Mouse (Mus musculus): Measurements from ENCODE around the gene Asb16.

Asb16 gene

DNA sequence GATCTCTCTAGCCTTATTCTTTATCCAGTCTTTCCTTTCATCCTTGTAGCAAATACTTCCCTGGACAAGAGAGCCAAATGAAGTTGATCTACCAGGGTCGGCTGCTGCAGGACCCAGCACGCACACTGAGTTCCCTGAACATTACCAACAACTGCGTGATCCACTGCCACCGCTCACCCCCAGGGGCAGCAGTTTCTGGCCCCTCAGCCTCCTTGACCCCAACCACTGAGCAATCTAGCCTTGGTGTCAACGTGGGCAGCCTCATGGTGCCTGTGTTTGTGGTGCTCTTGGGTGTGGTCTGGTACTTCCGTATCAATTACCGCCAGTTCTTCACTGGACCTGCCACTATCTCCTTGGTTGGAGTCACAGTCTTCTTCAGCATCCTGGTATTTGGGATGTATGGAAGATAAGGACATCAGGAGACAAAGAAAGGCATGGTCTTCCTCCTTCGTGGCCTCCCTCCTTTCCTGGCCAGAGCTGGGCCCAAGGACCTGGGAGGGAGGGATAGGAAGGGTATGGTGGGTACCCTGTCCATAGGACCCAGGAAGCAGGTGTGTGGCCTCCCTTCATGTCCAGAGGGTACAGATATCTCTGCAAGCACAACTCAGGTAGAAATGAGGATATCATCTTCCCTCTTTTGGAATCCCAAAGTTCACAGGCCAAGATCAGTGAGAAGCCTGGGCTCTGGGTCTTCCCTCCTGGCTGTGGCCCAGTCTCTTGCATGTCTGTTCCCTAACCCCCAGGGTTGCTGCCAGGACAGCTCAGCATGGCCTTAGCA is 19.7 kb downstream of the Asb16 start:
- DNase-seq: no peak

DNA sequence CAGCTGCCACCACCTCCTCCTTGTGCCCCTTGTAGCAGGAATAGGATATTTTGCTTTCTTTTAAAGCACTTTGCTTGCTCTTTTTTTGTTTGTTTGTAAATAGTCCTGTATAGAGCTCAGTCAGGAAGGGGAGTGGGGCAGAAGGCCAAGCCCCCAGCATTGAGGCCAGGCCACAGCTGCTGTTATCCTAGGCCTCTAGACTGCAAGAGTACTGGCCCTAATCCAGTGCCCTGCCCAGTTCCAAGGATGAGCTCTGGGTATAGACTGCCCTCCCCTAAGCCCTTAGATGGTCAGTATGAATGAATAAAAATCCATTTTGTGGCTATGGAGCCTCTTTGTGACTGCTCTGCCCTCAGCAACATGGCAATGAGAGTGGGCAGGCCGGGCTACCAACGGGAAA is 20.4 kb downstream of the Asb16 start:
- no peak for DNase-seq

DNA sequence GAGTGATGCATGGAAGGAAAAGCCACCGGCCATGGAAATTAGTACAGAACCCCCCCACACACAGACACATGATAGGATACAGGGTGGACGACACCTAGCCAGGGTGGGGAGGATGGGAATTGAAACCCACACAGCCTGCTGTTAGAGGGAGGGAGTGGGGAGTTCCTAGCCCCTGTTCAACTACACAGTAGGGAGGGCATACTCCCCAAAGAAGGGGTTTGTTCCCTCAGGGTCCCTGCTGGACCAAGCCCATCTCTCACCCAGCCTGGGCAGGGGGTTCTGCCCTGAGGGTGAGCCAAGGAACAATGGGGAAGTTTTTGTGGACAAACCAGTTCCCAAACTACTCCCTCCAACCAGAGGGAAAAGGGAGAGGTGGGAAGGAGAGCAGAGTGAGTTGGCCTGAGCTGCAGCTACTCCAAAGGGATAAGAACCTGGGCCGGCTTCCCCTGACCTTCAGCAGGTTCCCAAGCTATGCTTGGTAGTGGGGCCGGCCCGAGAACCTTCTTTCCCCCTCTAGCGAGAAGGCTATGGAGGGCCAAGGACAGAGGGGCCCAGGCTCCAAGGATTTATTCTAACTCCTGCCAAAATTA is 21.1 kb downstream of the Asb16 start:
- DNase-seq: no peak

DNA sequence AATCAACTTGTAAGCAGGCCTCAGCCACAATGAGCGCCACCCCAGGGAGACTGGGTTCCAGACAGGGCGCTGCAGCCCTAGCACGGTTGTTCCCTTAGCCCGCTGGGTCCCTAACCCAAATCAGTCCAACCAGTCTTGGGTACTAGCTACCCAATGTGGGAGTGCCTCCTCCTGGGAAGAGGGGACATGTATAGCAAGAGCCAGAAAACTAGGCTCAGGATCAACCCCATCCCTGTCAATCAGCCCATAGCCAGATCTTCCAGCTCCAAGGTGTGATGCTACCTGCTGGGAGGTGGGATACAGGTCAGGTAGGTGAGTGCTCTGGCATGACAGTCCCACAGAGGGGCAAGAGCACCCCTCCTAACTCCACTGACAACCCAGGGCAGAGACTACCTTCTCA is 21.6 kb downstream of the Asb16 start:
- DNase-seq: no peak

DNA sequence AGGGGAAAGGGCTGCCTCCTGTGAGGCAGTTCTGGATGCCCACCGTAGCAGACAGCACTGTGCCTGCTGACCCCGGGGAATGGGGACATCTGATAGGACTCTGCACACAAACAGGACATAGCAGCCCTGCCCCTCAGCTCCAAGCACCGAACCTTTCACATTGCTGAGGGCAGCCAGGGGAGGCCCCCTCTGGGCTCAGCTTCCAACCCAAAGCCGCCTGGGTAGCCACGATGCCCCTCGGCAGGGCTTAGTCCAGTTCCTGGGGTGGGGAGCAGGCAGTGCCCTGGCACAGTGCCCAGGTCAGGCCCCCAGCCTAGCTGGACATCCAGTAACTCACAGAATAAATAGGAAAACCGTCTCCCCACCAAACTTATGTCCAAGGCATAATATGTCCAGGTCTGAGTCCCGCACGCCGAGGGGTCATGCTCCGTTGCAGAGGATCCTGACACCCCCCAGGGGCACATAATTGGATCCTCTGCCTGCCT is 22.6 kb downstream of the Asb16 start:
- no peak for DNase-seq

DNA sequence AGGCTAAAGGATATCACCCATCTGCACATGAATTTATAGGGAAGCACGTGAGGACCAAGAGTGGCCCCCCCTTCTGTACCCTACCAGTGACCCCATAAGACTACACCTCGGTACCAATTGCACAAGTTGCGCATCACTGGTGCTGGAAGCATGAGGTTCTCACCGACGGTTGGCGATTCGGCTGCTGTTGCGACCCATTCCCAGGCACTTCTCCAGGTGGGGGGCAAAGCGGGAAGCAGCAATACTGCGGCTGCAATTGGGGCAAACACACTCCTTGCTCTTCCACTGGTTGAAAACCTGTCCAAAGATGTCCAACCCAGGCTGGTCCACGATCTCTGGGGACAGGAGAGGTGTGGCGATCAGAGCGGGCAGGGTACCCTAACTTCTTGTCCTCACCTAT is 25.4 kb downstream of the Asb16 start:
- DNase-seq: no peak

DNA sequence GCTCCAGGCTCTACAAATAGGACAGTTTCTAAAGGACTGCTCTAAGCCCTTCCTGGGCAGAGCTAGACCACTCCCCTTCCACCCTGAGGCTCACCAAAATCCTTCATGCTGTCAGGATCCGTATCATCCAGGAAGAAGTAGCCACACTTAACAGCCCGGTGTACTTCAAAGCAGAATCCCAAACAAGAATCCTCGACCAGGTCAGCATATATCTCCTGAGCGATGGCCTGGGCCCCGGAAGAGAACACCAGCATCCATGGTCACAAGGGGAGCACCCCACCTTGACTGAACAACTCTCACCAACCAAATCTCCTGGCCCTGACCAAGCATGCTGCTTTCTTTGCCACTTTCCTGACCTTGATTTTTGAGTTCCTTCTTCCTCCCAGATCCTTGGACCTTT is 25.9 kb downstream of the Asb16 start:
- DNase-seq: no peak

DNA sequence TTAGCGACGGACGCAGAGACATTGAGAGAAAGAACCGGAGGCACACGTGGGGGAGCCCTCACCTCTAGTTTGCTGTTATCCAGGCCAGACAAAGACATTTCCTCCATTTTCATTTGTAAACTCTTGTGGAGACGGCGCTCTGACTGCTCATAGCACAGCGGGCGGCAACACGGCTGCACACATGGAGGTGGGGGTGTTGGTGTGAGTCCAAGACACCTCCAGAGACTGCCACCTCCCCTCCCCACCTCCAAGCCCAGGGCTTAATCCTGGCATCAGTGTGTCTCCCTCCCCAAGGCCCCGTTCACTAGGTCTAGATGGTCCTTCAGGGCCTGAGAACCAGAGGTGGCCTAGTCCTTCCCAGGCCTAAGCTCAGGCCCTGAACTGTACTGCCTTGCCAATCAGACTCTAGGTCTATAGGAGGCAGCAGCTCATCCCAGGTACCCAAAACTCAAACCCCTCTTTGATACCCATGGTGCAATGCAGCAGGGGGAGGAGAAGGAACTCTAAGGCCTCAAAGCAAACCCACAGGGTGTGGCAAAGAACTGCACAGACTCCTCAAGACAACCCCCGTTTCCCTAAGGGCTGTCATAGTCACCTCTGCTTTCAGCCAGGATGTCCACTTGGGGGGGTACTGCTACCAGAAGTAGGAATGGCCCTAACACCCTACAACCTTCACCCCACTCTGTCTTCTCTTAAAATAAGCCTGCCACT is 26.5 kb downstream of the Asb16 start:
- no peak for DNase-seq

DNA sequence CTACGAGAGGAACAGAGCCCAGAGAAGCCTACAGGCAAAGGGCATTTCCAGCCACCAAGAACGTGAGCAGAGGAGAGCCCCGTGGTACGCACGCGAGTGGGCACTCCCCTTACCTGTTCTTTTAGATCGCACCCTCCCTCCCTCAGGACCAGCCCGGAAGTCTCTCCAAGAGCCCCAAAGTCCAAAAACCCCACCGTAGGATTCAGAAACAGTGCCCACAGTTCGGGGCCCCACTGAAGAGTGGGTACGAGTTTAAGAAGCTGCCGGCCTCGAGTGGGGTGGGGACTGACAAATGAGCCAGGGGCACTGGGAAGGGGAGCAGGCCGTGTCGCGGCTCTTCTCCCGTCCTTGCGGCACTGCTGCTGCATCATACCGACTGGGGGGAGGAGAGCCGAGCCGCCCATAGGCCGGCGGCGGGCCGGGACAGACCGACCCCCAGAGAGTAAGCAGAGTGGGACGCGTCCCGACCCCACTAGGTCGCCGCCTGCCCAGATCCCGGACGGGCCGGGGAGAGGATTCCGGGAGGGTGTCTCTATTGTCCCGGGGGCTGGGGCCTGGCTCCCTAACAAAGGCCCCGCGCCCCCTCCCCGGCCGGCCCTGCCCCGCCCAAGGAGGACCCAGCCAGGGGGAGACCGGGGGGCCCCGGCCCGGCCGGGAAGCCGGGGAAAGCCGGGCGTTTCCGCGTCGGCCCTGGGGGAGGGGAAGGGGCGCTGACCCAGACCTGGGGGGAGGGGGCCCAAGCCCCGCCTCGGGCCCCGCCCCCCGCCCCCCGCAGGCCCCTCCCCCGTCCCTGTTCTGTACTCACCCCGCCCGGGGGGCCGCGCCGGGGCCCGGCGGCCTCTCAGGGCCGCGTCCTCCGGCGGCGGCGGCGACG is 27.3 kb downstream of the Asb16 start:
- no peak for DNase-seq

DNA sequence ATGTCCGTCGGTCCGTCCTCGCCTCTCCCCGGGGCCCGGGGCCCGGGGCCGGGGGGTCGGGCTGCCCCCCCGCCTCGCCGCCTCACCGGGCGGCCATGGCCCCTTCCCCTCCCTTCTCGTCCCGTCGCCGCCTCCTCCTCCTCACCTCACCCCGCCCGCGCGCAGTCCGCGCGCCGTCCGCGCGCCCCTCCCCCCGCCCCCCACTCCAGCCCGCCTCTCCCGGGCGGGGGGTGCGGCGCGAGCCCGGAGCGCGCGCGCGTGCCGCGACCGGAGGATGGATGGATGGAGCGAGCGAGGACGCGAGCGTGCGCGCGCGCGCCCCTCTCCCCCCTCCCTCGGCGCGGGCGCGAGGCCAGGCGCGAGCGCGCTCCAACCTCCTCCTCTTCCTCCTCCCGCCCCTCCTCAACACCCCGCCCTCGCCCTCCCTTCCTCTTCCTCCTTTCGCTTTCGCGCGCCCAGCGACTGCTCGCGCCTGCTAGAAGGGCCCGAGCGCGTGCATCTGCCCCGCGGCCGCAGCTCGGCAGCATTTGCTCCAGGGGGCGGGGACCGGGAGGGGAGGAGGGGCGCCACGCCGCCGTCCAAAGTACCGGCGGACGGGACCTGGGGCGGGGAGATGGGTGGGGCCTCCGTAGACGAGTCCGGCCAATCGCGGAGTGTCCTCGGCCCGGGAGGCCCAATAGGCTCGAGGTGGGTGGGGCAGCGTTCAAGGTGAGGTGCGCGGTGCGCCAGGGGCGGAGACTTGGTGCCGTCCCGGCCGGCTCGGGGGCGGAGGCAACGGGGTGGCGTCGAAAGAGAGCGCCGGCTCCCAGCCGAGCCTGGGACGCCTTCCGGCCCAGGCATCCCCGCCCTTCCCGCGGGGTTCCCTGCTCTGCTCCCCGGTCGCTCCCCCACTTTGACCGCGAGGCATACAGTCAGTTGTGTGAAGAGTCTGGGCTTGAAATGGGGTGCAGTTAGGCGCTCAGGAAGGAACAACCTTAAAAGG is 28.2 kb downstream of the Asb16 start, which contains the start of gene Atxn7l3:
Atxn7l3 (minus strand) TSS at position 141 of the 982 bp plus-strand sequence.
- DNase-seq: peak; percentile 99

DNA sequence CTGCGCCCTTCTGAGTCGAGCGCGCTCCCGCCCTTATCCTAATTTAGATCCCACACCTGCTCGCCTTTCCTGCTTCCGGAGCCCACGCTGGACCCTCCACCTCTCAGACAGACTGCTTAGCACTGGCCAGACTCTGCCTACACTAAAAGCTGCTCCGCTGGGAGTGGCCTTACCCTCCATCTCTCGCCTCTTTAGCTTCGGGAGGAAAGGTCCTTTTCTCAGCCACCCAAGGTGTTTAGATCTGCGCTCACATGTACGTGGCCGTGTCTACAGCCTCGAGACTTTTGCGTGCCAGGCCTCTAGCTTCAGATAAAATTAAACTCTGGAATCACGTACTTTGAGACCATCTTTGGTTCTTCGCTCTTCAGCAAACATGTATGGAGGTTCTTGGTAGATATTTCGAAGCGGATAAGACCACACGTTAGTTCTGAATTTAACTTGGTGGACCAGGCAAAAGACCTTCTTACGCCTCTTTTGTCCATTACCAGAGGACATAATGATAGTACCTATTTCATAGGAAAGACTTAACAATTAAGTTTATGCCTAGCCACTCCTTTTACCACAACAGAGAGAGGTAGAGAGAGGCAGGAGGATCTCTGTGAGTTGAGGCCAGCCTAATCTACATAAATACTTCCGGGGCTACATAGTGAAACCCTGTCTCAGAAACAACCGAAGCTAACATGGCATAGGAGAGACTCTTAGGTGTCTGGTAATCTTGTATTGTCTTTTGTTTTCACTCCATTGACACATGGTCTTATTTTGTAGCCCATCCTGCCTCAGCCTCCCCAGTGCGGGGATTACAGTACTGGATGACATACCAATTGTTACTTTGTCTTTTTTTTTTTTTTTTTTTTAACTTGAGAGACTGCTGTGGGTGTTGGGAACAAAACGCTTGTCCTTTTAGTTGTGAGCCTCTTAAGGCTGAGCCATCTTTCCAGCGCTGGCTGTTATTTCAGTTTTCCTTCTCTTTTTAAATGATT is 29.3 kb downstream of the Asb16 start:
- DNase-seq: no peak

DNA sequence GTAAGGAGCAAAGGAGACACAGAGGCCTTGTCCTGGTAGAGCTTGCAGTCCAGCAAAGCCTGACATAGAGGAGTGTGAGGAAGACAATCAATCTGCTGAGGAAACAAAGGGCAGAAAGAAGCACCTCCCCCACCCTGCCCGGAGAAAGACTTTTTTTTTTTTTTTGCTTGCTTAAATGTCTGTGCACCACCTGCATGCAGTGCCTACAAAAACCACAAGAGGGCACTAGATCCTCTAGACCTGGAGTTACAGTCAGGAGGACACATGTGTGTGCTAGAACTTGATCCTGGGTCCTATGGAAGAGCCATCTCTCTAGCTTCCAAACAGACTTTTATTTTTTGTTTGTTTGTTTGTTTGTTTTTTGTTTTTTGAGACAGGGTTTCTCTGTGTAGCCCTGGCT is 31.3 kb downstream of the Asb16 start:
- no peak for DNase-seq

DNA sequence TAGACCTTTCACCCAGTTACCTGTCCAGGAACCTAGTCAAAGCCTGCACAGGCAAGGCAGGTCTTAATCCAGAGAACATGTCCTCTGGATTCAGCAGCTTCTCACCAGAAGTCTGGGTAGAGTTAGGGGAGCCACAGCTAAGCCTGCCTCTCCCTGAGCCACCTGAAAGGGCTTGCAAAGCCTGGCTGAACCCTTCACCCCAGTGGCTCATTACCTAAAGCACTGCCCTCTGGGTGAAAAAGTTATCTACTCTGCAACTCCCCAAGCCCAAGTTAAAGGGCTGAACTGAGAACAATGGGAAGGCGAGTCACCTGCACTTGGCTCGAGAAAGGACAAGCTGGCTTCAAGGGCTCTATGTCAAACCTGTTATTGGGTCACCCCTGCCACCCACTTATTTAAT is 35.6 kb downstream of the Asb16 start:
- DNase-seq: no peak

DNA sequence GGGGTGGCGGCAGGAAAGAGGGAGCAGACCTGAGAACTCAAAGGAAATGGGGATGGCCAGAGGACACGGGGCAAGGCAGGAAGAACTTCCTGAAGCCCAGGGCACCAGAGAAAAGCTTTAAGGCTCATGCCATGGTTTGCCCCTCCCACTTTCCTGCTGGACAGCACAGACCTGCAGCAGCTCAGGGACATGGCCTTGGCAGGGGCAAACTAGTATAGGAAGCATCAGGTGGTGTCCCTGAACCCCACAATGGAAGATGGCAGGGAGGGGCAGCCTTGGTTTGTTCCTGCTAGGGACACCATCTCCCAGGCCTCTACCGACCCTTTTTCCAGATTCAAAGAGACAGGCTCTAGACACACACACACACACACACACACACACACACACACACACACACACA is 36.8 kb downstream of the Asb16 start:
- no peak for DNase-seq

DNA sequence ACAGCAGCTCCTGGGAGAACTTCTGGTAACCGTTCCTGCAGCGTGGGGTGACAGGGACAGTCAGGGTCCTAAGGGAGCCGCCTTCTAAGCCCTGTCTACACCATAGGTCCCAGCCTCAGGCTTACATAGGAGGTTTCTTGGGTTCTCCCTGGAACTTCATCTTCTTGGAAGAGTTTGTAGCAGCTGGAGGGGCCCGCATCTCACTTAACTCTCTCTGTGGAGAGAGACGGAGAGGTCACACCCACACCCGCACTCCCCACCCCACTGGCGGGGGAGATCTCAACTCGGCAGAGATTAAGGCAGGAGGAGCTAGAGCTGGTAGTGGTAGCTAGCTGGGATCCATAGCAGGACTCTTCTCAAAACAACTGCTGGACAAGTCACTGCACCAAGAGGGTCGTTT is 39.6 kb downstream of the Asb16 start:
- DNase-seq: no peak

DNA sequence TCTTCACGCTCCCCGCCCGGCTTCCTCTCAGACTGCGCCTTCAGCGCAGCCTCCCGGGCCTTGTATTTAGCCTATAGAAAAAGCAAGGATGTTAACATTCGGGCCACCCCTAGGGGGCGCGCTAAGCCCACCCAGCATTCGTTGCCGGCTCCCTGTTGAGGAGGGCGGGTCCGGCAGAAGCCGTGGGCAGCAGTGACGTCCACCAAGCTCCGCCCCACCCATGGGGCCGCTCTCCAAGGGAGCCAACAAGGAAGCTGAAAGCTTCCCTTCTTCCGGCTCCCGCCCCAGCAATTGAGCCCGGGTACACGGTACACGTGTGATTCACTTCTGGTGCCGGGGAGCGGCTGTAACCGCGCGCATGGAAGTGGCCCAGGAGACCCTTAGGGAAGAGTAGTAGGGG is 40.4 kb downstream of the Asb16 start:
- peak; percentile 97 for DNase-seq

DNA sequence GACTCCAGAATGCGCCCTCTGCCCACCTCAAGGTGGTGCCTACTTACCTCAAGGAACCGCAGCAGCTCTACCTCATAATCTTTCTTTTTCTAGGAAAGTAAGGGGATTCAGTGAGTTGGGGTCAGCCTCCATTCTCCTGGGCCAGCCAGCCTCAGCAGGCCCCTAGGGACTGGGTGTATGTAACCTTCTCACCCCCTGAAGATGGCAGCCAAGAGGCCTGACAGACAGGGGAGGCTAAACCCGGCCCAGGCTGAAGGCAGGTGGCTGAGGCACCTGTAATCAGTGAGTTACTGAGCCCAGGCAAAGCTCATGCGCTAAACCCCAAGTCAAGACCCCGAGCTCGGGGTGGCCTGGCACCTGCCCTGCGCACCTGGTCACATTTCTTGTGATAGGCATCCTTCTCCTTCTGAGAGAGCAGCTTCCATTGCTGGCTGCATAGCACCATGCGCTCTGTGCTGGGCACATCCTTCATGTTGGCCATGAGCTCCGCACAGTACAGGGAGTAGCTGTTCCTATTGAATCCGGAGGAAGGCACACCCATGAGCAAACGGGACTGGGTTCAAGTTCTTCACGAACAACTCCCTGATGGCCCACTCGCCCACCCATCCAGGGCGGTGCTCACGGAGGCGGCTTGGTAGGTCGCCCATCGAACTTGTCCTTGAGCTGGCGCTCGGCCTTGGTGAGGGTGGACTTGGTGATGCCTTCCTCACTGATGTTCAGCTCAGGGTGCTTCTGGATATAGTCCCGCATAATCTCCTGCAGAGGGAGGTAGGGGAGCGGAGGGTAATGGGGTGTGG is 41.5 kb downstream of the Asb16 start:
- DNase-seq: no peak

DNA sequence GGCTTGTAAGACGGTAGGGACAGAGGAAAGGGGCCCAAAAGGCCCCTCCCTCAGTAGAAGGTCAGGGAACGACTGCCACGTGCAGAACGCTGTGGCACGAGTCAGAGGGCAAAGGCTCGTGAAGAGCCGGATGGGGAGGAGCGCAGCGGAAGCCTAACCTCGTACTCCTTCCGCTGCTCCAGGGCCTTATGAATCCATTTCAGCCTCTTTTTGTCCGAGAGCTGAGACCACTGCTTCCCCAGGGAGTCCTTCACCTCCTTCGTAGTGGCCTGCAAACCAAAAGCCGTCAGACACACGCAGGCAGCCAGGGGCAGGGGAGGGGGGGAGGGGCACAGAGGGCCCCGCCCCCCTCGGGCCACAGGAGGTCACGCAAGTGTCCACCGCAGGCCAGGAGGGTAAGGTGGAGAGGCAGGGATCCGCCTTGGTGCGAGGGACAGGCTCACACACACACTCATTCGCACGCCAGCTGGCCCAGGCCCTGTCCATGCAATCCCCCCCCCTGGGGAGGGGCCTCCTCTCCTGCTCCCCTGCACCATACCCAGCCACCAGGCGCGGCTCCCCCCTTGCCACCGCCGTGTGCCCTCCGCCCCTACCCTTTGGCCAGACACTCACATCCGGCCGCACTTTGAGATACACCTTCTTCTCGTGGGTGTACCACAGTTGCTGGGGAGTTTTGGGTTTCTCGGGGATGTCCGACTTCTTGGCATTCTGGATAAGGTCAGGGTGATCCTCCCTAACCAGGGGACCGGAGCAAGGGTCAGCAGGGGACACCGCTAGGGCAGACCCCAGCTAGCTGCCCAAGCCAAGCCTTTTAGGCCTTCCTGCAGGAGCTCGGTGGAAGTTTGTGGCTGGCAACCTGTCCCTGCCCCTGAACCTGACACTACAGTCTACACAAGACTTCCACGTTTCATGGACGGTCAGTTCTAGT is 42.5 kb downstream of the Asb16 start:
- DNase-seq: no peak

Measured in layer of hippocampus, adult 9-11 months (tissue).